Mouse (Mus musculus) monocyte, adult 59 days (primary cell): ENCODE results near the gene Arv1. TPM values are rescaled to one million over a fixed set of nuclear protein-coding genes. Genes with fewer than 3 reads are reported as not detected.

Experiments
- total RNA-seq, 2 experiments: library from RNA; stranded (reverse); gene quantifications; one replicate each; pipeline ENCODE4 v1.2.4; 2023

The Arv1 gene
- 1 to 10 TPM; 4.3 to 4.4 TPM for total RNA-seq

DNA sequence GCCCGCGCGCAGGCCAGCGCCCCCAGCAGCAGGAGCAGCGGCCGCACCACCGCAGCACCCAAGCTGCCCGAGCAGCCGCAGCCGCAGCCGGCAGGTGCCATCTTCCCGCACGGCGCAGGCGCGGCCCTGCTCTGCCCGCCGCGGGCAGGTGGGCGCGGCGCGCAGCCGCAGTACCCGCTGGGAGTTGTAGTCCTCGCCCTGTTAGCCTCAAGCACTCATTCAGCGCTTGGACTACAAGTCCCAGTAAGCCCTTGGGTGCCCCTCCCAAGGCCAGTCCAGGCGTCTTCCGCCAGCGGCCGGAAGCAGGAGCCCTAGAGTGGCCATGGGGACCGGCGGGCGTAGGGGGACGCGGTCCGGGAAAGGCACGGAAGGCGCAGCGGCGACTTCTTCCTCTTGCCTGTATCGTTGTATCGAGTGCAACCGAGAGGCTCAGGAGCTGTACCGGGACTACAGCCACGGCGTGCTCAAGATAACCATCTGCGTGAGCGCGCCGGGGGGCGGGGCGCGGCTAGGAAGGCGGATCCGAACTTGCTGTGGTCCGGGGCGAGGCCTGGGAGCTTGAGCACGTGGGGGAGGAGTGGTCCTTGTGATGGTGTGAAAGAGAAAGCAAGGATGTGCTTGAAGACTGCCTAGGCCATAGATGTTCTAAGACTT, at the start of gene Arv1, which contains the start of gene Ttc13:
TSS of gene Arv1 (plus strand) at position 278 of the 654 bp plus-strand sequence.
TSS of gene Ttc13 (minus strand) at position 122 of the 654 bp plus-strand sequence.

DNA sequence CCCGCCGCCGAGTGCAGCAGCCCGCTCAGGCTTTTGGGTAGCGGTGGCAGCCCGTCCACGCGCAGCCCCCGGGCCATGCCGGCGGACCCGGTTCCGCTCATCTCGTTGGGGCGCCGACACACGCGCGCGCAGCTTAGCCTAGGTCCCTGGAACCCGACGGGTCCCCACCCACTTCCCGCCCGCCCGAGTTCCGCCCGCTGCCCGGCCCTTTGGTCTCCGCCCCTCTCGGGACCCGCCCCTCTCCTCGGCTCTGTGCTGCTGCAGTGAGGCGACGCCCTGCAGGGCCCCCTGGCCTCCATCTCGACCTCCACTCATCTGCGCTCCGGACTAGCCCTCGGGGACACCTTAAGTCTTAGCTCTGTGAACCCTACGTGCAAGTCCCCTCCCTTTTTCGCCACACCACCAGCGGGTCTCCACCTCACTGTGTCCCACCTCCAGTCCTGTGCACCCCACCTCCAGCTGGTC, 29.8 kb downstream of the Arv1 start, which contains the start of gene Fam89a:
TSS of gene Fam89a (minus strand) at position 124 of the 465 bp plus-strand sequence.

Other genes with a start within 250 kb of the Arv1 start
- 10 to 100 TPM; 37.2 to 38.7 TPM for gene Cog2, start 201.4 kb upstream of the Arv1 start, total RNA-seq
- not detected for gene Agt, start 152.4 kb upstream of the Arv1 start, total RNA-seq
- gene Capn9, start 146.0 kb upstream of the Arv1 start, total RNA-seq: not detected
- 10 to 100 TPM; 12.1 to 12.9 TPM for gene 2310022B05Rik, start 58.8 kb upstream of the Arv1 start, total RNA-seq
- gene Ttc13, start 156 bp upstream of the Arv1 start, total RNA-seq: 10 to 100 TPM; 30.7 to 38.9 TPM
- gene Fam89a, start 29.7 kb downstream of the Arv1 start, total RNA-seq: 1 to 10 TPM in 1 of 2 experiments, under 1 TPM in 1; 0.37 to 1.6 TPM
- gene Trim67, start 71.0 kb downstream of the Arv1 start, total RNA-seq: not detected
- 10 to 100 TPM; 35.6 to 41.9 TPM for gene Gnpat, start 140.9 kb downstream of the Arv1 start, total RNA-seq
- 10 to 100 TPM; 14.6 to 18.8 TPM for gene 2810004N23Rik, start 141.0 kb downstream of the Arv1 start, total RNA-seq
- gene Exoc8, start 175.6 kb downstream of the Arv1 start, total RNA-seq: 10 to 100 TPM; 16.4 to 16.5 TPM
- gene Sprtn, start 175.7 kb downstream of the Arv1 start, total RNA-seq: 10 to 100 TPM; 18.7 to 20.6 TPM
- gene Egln1, start 227.2 kb downstream of the Arv1 start, total RNA-seq: 10 to 100 TPM; 24.7 to 25.2 TPM